Mouse (Mus musculus) left cerebral cortex, adult 11 months (tissue): ENCODE results near the gene Trpc5.

ENCODE experiments used
- DNase-seq: peaks from one replicate; pipeline ENCODE4 v3.0.0; 2022; ENCODE audit warnings: low spot score

Gene Trpc5

GRCm38 (mm10) chrX:144688142-144688206, at the start of gene Trpc5:
TSS of gene Trpc5 (minus strand) at chrX:144688180.
- no peak for DNase-seq

GRCm38 (mm10) chrX:144716330-144716729, 28.4 kb upstream of the Trpc5 start:
- DNase-seq = no peak

- DNase-seq = no peak
These were observed 1.8 kb upstream of the Trpc5 start for GRCm38 (mm10) chrX:144689859-144690181.

- no peak for DNase-seq
These were observed 1.3 kb upstream of the Trpc5 start for GRCm38 (mm10) chrX:144689119-144689858.

- DNase-seq = no peak
These were observed 483 bp upstream of the Trpc5 start, which contains the start of gene Rtl4 for GRCm38 (mm10) chrX:144688207-144689118. TSS of gene Rtl4 (plus strand) at chrX:144688907.

- DNase-seq = no peak
These were observed 238 bp downstream of the Trpc5 start for GRCm38 (mm10) chrX:144687742-144688141.

GRCm38 (mm10) chrX:144652196-144652595, 35.8 kb downstream of the Trpc5 start:
- DNase-seq = no peak

GRCm38 (mm10) chrX:144645394-144645793, 42.6 kb downstream of the Trpc5 start:
- DNase-seq = no peak

- no peak for DNase-seq
These were observed 43.2 kb downstream of the Trpc5 start for GRCm38 (mm10) chrX:144644756-144645155.

GRCm38 (mm10) chrX:144612753-144613152, 75.2 kb downstream of the Trpc5 start:
- DNase-seq = no peak

- DNase-seq = no peak
These were observed 151.5 kb downstream of the Trpc5 start for GRCm38 (mm10) chrX:144536431-144536830.

GRCm38 (mm10) chrX:144526042-144526441, 161.9 kb downstream of the Trpc5 start:
- DNase-seq = no peak

- no peak for DNase-seq
These were observed 164.7 kb downstream of the Trpc5 start for GRCm38 (mm10) chrX:144523239-144523638.

- DNase-seq = no peak
These were observed 196.6 kb downstream of the Trpc5 start for GRCm38 (mm10) chrX:144491394-144491793.

GRCm38 (mm10) chrX:144464416-144464815, 223.6 kb downstream of the Trpc5 start:
- DNase-seq = peak; percentile 1

- no peak for DNase-seq
These were observed 231.7 kb downstream of the Trpc5 start, which contains the start of gene Trpc5os for GRCm38 (mm10) chrX:144456281-144456680. TSS of gene Trpc5os (plus strand) at chrX:144456581.

- DNase-seq = no peak
These were observed 264.1 kb downstream of the Trpc5 start for GRCm38 (mm10) chrX:144423848-144424247.

GRCm38 (mm10) chrX:144421091-144421490, 266.9 kb downstream of the Trpc5 start:
- no peak for DNase-seq

GRCm38 (mm10) chrX:144420259-144420658, 267.7 kb downstream of the Trpc5 start:
- no peak for DNase-seq

GRCm38 (mm10) chrX:144408036-144408435, 279.9 kb downstream of the Trpc5 start:
- no peak for DNase-seq

GRCm38 (mm10) chrX:144403526-144403925, 284.5 kb downstream of the Trpc5 start:
- peak; percentile 13 for DNase-seq

GRCm38 (mm10) chrX:144374196-144374595, 313.8 kb downstream of the Trpc5 start:
- DNase-seq = no peak

- no peak for DNase-seq
These were observed 349.6 kb downstream of the Trpc5 start for GRCm38 (mm10) chrX:144338355-144338754.

GRCm38 (mm10) chrX:144337938-144338337, 350.0 kb downstream of the Trpc5 start:
- DNase-seq = no peak
